Mouse (Mus musculus) stomach, embryonic 15.5 days (tissue): ENCODE data around the gene Slc16a3. TPM values are rescaled to one million over a fixed set of nuclear protein-coding genes. Genes with fewer than 3 reads are reported as not detected.

ENCODE experiments used
- ATAC-seq: fragments of 200-750 bp; cut with Nextera tagmentation; 2 replicates; pipeline ENCODE4 v1.8.0; 2017; ENCODE audit warnings: low read depth, moderate number of reproducible peaks, moderate TSS enrichment; ENCODE audit not compliant: insufficient read depth, low FRiP score
- H3K27ac ChIP-seq: fragments of 300-500 bp; sonication (generic); 2 replicates; pipeline ENCODE4 v1.5.1; 2015; ENCODE audit warnings: mild to moderate bottlenecking, inconsistent platforms
- H3K27me3 ChIP-seq: fragments of 300-500 bp; sonication (generic); replicated peaks from 2 replicates; pipeline ENCODE4 v1.6.1; 2015; ENCODE audit warnings: inconsistent platforms
- H3K36me3 ChIP-seq: fragments of 300-500 bp; sonication (generic); 2 replicates; pipeline ENCODE4 v1.6.1; 2015; ENCODE audit warnings: inconsistent platforms
- H3K4me1 ChIP-seq: fragments of 300-500 bp; sonication (generic); 2 replicates; pipeline ENCODE4 v1.6.1; 2015; ENCODE audit warnings: inconsistent platforms
- H3K4me2 ChIP-seq: fragments of 300-500 bp; sonication (generic); 2 replicates; pipeline ENCODE4 v1.6.1; 2015; ENCODE audit warnings: mild to moderate bottlenecking, inconsistent platforms
- H3K4me3 ChIP-seq: fragments of 300-500 bp; sonication (generic); replicated peaks from 2 replicates; pipeline ENCODE4 v1.5.1; 2015; ENCODE audit warnings: inconsistent platforms
- H3K9ac ChIP-seq: fragments of 300-500 bp; sonication (generic); 2 replicates; pipeline ENCODE4 v1.6.1; 2015; ENCODE audit warnings: inconsistent platforms
- H3K9me3 ChIP-seq: fragments of 300-500 bp; sonication (generic); 2 replicates; pipeline ENCODE4 v1.6.1; 2016; ENCODE audit warnings: inconsistent platforms
- WGBS: fragments of 180-500 bp; shearing (Covaris S2); methylation state at CpG from one replicate; pipeline ENCODE4 v1.1.7; 2015; 5-methylcytosine and 5-hydroxymethylcytosine counted together
- polyA plus RNA-seq: library from polyadenylated mRNA; unstranded; fragments of >200 nt; fragmentation: Nextera tagmentation; extraction: Ambion mirVana; gene quantifications from 2 replicates; pipeline ENCODE4 v1.2.1, GENCODE M21; 2015

The Slc16a3 gene
- polyA plus RNA-seq, 1 experiment from 2014 or later, result 57.7 TPM

GRCm38 (mm10) chr11:120922528-120922927 lies 25.8 kb upstream of the Slc16a3 start:
- no peak overlapping the region for H3K4me2 ChIP-seq
- H3K36me3 ChIP-seq, result peaks cover 14% of the 10 kb centered on the region; the same call in 1 of the 2 replicates
- no peak overlapping the region for H3K9ac ChIP-seq
- H3K27me3 ChIP-seq, result no peaks in the 10 kb centered on the region
- no peak overlapping the region for H3K4me3 ChIP-seq
- WGBS, result 86% methylated on average over 3 of the region's 3 CpGs
- ATAC-seq, result no peak
- H3K27ac ChIP-seq, result no peak overlapping the region
- no peaks in the 10 kb centered on the region for H3K4me1 ChIP-seq
- H3K9me3 ChIP-seq, result no peaks in the 10 kb centered on the region

DNA sequence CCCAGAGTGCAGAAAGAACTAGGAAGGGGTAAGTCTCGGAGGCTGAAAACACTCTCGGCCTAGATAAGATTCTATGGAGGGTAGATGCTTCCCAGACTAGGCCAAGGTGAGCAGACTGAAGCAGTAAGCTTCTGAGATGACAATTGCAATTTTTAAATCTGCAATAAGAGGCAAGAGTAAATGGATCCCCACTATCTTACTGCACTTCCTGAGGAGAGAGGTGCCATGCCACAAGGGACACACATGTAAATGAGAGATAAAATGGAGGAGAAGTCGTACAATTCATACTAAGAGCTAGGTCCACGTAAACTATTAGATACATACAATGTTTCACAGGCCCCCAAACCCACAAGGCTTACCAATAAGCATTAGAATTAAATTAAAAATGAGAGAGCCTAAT lies 19.8 kb upstream of the Slc16a3 start:
- H3K4me2 ChIP-seq, result no peak overlapping the region
- no peak overlapping the region for H3K4me3 ChIP-seq
- H3K9ac ChIP-seq, result no peak overlapping the region
- no peaks in the 10 kb centered on the region for H3K27me3 ChIP-seq
- H3K36me3 ChIP-seq, result no peaks in the 10 kb centered on the region
- H3K4me1 ChIP-seq, result no peaks in the 10 kb centered on the region; the same call in 1 of the 2 replicates
- no peak overlapping the region for H3K27ac ChIP-seq
- no peaks in the 10 kb centered on the region for H3K9me3 ChIP-seq
- no peak for ATAC-seq
- 87% methylated on average over 4 of the region's 4 CpGs for WGBS

- no peak for ATAC-seq
- Histone ChIP-seq H3K4me2 (peak overlapping the region; percentile 93; the same call in 1 of the 2 replicates), H3K9ac (no peak overlapping the region), H3K4me1 (no peaks in the 10 kb centered on the region; the same call in 1 of the 2 replicates), H3K27ac (no peak overlapping the region), H3K36me3 (no peaks in the 10 kb centered on the region), H3K4me3 (no peak overlapping the region), H3K9me3 (no peaks in the 10 kb centered on the region), H3K27me3 (no peaks in the 10 kb centered on the region)
- WGBS, result 93% methylated on average over 4 of the region's 4 CpGs
Observed at GRCm38 (mm10) chr11:120931479-120931878, 16.8 kb upstream of the Slc16a3 start.

- H3K27ac ChIP-seq, result no peak within 1 kb of the TSS
- H3K4me2 ChIP-seq, result peak within 1 kb of the TSS; percentile 93
- no peaks in the 10 kb centered on the region for H3K27me3 ChIP-seq
- no peaks in the 10 kb centered on the region; the same call in 1 of the 2 replicates for H3K4me1 ChIP-seq
- H3K36me3 ChIP-seq, result no peaks in the 10 kb centered on the region
- H3K9ac ChIP-seq, result peak within 1 kb of the TSS; percentile 66
- H3K9me3 ChIP-seq, result no peaks in the 10 kb centered on the region
- 10% methylated on average over 44 of the region's 44 CpGs for WGBS
- peak within 1 kb of the TSS; percentile 77 for H3K4me3 ChIP-seq
- ATAC-seq, result peak; percentile 88
Observed at GRCm38 (mm10) chr11:120932564-120933398, 15.5 kb upstream of the Slc16a3 start, which contains the start of gene Ccdc57. Ccdc57 (minus strand) TSS chr11:120932872.

DNA sequence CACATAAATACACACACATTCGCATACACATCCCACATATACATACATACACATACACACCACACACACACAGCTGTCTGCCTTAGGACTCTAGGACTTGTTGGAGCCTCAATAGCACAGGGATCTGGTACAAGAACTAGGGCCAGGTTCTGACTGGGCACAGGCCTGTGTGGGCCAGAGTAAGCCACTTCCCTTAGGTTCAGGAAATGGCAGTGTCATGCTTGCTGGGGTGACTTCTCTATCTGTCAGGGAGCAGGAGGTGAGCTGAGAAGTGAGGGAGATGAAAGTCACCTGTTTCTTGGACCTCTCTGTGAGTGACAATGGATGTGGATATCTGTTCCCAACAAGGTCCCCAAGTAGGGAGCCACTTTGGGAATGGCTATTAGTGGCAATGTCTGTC lies 10.3 kb upstream of the Slc16a3 start:
- 95% methylated on average over 1 of the region's 1 CpGs for WGBS
- peak; percentile 61; the same call in 1 of the 2 replicates for ATAC-seq
- no peaks in the 10 kb centered on the region for H3K36me3 ChIP-seq
- H3K27me3 ChIP-seq, result no peaks in the 10 kb centered on the region
- no peaks in the 10 kb centered on the region for H3K4me1 ChIP-seq
- H3K9ac ChIP-seq, result no peak overlapping the region
- H3K27ac ChIP-seq, result no peak overlapping the region
- no peak overlapping the region for H3K4me3 ChIP-seq
- no peak overlapping the region for H3K4me2 ChIP-seq
- no peaks in the 10 kb centered on the region for H3K9me3 ChIP-seq

DNA sequence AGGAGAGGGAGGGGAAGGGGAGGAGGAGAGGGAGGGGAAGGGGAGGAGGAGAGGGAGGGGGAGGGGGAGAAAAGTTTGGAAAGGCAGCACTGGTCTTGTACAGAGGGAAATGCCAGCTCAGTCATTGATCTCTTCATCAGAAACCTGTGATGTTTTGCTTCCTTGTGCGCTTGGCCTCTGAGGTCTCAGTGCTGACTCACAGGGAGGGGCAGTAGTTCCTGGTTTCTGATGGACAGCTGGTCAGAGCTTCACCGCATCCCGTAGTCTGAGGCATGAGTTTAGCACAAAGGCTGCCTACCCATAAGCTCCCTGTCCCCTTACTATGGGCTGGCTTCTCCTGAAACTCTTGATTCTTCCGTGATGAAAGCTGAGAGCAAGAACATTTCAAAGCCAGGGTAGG lies 9.5 kb upstream of the Slc16a3 start:
- no peaks in the 10 kb centered on the region for H3K27me3 ChIP-seq
- 26% methylated on average over 4 of the region's 4 CpGs for WGBS
- H3K4me1 ChIP-seq, result no peaks in the 10 kb centered on the region
- H3K4me3 ChIP-seq, result no peak overlapping the region
- H3K9me3 ChIP-seq, result no peaks in the 10 kb centered on the region
- H3K27ac ChIP-seq, result no peak overlapping the region
- H3K9ac ChIP-seq, result no peak overlapping the region
- H3K4me2 ChIP-seq, result no peak overlapping the region
- no peak for ATAC-seq
- no peaks in the 10 kb centered on the region for H3K36me3 ChIP-seq

DNA sequence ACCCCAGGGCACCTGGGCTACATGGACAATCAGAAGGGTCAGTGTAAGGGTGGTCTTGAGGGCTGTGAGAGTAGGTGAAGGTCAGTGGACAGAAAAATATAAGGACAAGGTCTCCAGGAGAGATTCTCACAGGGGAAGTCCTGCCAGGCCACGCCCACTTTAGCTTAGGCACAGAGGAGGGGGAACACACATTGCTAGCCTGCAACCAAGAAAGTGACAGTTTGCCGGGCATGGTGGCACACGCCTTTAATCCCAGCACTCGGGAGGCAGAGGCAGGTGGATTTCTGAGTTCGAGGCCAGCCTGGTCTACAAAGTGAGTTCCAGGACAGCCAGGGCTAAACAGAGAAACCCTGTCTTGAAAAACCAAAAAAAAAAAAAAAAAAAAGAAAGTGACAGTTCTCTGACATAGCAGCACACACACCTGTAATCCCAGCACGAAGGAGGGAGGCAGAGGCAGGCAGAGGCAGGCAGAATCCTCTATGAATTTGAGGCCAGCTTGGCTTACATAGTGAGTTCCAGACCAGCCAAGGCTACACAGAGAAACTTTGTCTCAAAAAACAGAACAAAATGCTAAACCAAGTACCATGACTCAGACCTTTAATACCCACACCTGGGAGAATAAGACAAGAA lies 8.5 kb upstream of the Slc16a3 start:
- Histone ChIP-seq H3K4me2 (no peak overlapping the region), H3K27ac (no peak overlapping the region), H3K27me3 (no peaks in the 10 kb centered on the region), H3K9ac (no peak overlapping the region), H3K36me3 (no peaks in the 10 kb centered on the region), H3K4me3 (no peak overlapping the region), H3K4me1 (no peaks in the 10 kb centered on the region), H3K9me3 (no peaks in the 10 kb centered on the region)
- ATAC-seq, result no peak
- WGBS, result 49% methylated on average over 6 of the region's 6 CpGs

DNA sequence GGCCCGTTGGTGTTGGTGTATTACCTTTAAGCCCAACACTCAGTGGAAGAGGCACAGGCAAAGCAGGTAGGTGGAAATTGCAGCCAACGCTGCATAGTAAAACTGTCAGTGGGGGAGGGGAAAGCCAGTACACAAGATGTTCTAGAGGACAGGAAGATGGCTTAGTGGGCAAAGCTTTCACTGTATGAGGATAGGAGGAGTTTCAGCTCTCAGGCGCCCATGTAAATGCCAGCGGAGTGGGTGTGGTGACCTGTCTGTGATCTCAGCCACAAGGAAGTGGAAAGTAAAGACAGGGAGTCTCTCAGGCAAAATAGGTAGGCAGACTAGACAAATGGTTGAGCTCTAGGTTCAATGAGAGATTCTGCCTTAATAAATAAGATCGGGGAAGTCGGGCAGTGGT lies 7.3 kb upstream of the Slc16a3 start:
- WGBS, result 80% methylated on average over 6 of the region's 6 CpGs
- ATAC-seq, result no peak
- no peak overlapping the region for H3K4me3 ChIP-seq
- H3K9me3 ChIP-seq, result no peaks in the 10 kb centered on the region
- no peak overlapping the region for H3K27ac ChIP-seq
- no peak overlapping the region for H3K4me2 ChIP-seq
- H3K36me3 ChIP-seq, result no peaks in the 10 kb centered on the region
- H3K4me1 ChIP-seq, result no peaks in the 10 kb centered on the region
- no peak overlapping the region for H3K9ac ChIP-seq
- H3K27me3 ChIP-seq, result no peaks in the 10 kb centered on the region

DNA sequence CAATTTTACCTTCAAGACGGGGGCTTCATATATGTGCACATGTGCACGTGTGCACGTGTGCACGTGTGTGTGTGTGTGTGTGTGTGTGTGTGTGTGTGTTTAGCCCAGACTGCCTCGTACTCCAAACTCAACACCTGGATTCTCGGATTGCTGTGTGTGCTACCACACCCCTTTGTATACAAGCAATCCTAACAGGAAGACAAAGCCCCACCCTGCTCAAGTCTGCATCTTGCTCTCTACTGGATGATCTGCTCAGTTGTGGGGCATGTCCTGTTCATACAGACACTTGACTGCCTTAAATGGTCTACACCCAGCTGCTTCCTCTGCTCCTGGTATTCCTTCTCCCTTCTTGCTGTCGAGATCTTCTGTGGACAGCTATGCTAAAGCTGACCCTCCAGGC lies 3.0 kb upstream of the Slc16a3 start:
- no peak overlapping the region for H3K9ac ChIP-seq
- peaks cover 20% of the 10 kb centered on the region for H3K4me1 ChIP-seq
- no peak for ATAC-seq
- H3K9me3 ChIP-seq, result no peaks in the 10 kb centered on the region
- no peaks in the 10 kb centered on the region for H3K36me3 ChIP-seq
- WGBS, result 80% methylated on average over 7 of the region's 7 CpGs
- H3K4me2 ChIP-seq, result no peak overlapping the region
- no peak overlapping the region for H3K4me3 ChIP-seq
- H3K27ac ChIP-seq, result no peak overlapping the region
- no peaks in the 10 kb centered on the region; the same call in 1 of the 2 replicates for H3K27me3 ChIP-seq

DNA sequence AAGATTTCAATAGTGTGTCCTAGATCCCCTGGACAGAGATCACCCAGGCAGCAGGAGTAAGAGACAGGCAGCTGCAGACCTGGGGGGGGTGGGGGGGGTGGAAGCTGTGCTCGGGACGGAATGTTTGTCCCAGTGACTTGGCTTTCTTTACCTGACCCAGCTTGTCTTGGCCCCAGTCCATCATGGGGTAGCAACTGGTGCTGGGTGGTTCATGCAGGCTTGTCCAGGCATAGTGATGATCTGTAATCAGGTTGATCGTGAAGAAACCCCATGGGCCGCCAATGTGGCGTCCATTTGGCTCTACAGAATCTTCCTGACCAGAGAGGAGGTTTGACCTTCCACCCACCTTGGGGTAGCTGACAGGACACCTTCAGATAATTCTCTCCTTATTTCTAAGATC lies 2.4 kb upstream of the Slc16a3 start:
- Histone ChIP-seq H3K27me3 (no peaks in the 10 kb centered on the region; the same call in 1 of the 2 replicates), H3K36me3 (no peaks in the 10 kb centered on the region), H3K9me3 (no peaks in the 10 kb centered on the region), H3K9ac (no peak overlapping the region), H3K27ac (no peak overlapping the region), H3K4me1 (peaks cover 24% of the 10 kb centered on the region), H3K4me2 (no peak overlapping the region), H3K4me3 (no peak overlapping the region)
- 85% methylated on average over 5 of the region's 5 CpGs for WGBS
- ATAC-seq, result no peak

- H3K4me3 ChIP-seq, result peak overlapping the region; percentile 54
- H3K27ac ChIP-seq, result peak overlapping the region; percentile 56
- H3K9me3 ChIP-seq, result no peaks in the 10 kb centered on the region
- H3K4me1 ChIP-seq, result peaks cover 40% of the 10 kb centered on the region
- peak; percentile 19; the same call in 1 of the 2 replicates for ATAC-seq
- peak overlapping the region; percentile 6 for H3K9ac ChIP-seq
- H3K4me2 ChIP-seq, result peak overlapping the region; percentile 83
- H3K36me3 ChIP-seq, result no peaks in the 10 kb centered on the region
- 4% methylated on average over 71 of the region's 75 CpGs for WGBS
- H3K27me3 ChIP-seq, result no peaks in the 10 kb centered on the region; the same call in 1 of the 2 replicates
Observed at GRCm38 (mm10) chr11:120948861-120949851, 876 bp downstream of the Slc16a3 start.
